In genomic region chr2:164460745-164461551, GRCm38 (mm10) we compare ENCODE assay signal across 1 mouse cellular context.
TF ChIP-seq lines count a peak whose summit lies in the region.

Gm20458 (plus strand) TSS chr2:164460967.

TF ChIP-seq in CH12.LX, 34 proteins besides CTCF, POLR2A, EP300 and RAD21 (continued from another document):
- TF ChIP-seq TBP (conservative IDR thresholded peaks at IDR 0.05; ENCODE audit: low read depth, low read length) (no peak), PAX5 (IDR thresholded peaks at IDR 0.05; ENCODE audit: low read length) (no peak), BHLHE40 (IDR thresholded peaks at IDR 0.05; ENCODE audit: low read depth, low read length) (peak; percentile 48), JUND (conservative IDR thresholded peaks at IDR 0.05; ENCODE audit: low read depth, low read length) (no peak; the same call in 1 of the 2 replicates), IRF4 (IDR thresholded peaks at IDR 0.05; ENCODE audit: low read depth, low read length) (peak; percentile 68), GABPA (IDR thresholded peaks at IDR 0.05; ENCODE audit: insufficient replicate concordance, low read depth, low read length) (peak; percentile 54; the same call in 1 of the 2 replicates), USF2 (conservative IDR thresholded peaks at IDR 0.05; ENCODE audit: low read depth, low read length) (no peak), UBTF (IDR thresholded peaks at IDR 0.05; ENCODE audit: low read depth, low read length) (0 out of 2 replicates have a peak, but pooled peaks have one; percentile 53), CHD2 (IDR thresholded peaks at IDR 0.05; ENCODE audit: low read length) (peak; percentile 54; the same call in 1 of the 2 replicates), KAT2A (IDR thresholded peaks at IDR 0.05; ENCODE audit: insufficient replicate concordance, low read length) (peak; percentile 95), SMC3 (IDR thresholded peaks at IDR 0.05; ENCODE audit: low read depth, low read length) (peak; percentile 59), TCF12 (IDR thresholded peaks at IDR 0.05; ENCODE audit: low read depth, low read length) (peak; percentile 62; the same call in 1 of the 2 replicates), JUN (IDR thresholded peaks at IDR 0.05; ENCODE audit: insufficient read depth, low read depth, low read length) (no peak)
